Mouse (Mus musculus) embryonic facial prominence, embryonic 11.5 days (tissue): ENCODE measurements around the gene Ifi209. TPM values are rescaled to one million over a fixed set of nuclear protein-coding genes. Genes with fewer than 3 reads are reported as not detected.
"Not testable (repeated sequence)": the region's sequence is repeated elsewhere in the genome, so short reads cannot be mapped to it uniquely, and the experiment has no call there.

Source experiments
- ATAC-seq: fragments of 200-750 bp; cut with Nextera tagmentation; replicated peaks from 2 replicates; pipeline ENCODE4 v1.8.0; 2017; ENCODE audit warnings: low read depth; ENCODE audit not compliant: insufficient number of reproducible peaks, low FRiP score, low TSS enrichment
- DNase-seq: peaks from one replicate; pipeline ENCODE4 v3.0.0-alpha.2; 2015; ENCODE audit warnings: low spot score
- H3K27ac ChIP-seq: fragments of 300-500 bp; sonication (generic); replicated peaks from 2 replicates; pipeline ENCODE4 v1.5.1; 2014; ENCODE audit warnings: mild to moderate bottlenecking, low read depth, low read length, control low read depth
- H3K27me3 ChIP-seq: fragments of 300-500 bp; sonication (generic); 2 replicates; pipeline ENCODE4 v1.6.1; 2014; ENCODE audit warnings: mild to moderate bottlenecking, low read length, moderate library complexity, mixed read lengths; ENCODE audit not compliant: control insufficient read depth, insufficient read depth
- H3K36me3 ChIP-seq: fragments of 300-500 bp; sonication (generic); replicated peaks from 2 replicates; pipeline ENCODE4 v1.6.1; 2014; ENCODE audit warnings: low read depth, mild to moderate bottlenecking, low read length, moderate library complexity, mixed read lengths; ENCODE audit not compliant: control insufficient read depth, insufficient read depth
- H3K4me1 ChIP-seq: fragments of 300-500 bp; sonication (generic); 2 replicates; pipeline ENCODE4 v1.6.1; 2014; ENCODE audit warnings: low read length, mixed read lengths; ENCODE audit not compliant: control insufficient read depth, insufficient read depth
- H3K4me2 ChIP-seq: fragments of 300-500 bp; sonication (generic); 2 replicates; pipeline ENCODE4 v1.6.1; 2014; ENCODE audit warnings: low read depth, mild to moderate bottlenecking, control low read depth, low read length, moderate library complexity
- H3K4me3 ChIP-seq: fragments of 300-500 bp; sonication (generic); 2 replicates; pipeline ENCODE4 v1.5.1; 2014; ENCODE audit warnings: low read depth, low read length, control low read depth
- H3K9ac ChIP-seq: fragments of 300-500 bp; sonication (generic); replicated peaks from 2 replicates; pipeline ENCODE4 v1.6.1; 2014; ENCODE audit warnings: mild to moderate bottlenecking, control low read depth, low read length
- H3K9me3 ChIP-seq: fragments of 300-500 bp; sonication (generic); replicated peaks from 2 replicates; pipeline ENCODE4 v1.6.1; 2016; ENCODE audit warnings: mild to moderate bottlenecking, low read length, inconsistent platforms, mixed read lengths; ENCODE audit not compliant: control insufficient read depth
- WGBS: fragments of 180-500 bp; shearing (Covaris S2); extraction: QIAGEN DNeasy Blood & Tissue Kit; methylation state at CpG from one replicate; pipeline ENCODE4 v1.1.7; 2014; 5-methylcytosine and 5-hydroxymethylcytosine counted together
- polyA plus RNA-seq: library from polyadenylated mRNA; unstranded; fragments of >200 nt; fragmentation: Nextera tagmentation; extraction: Ambion mirVana; gene quantifications from 2 replicates; pipeline ENCODE4 v1.2.1, GENCODE M21; 2014

Gene Ifi209
- not detected in 2 replicates for polyA plus RNA-seq

- H3K36me3 ChIP-seq, H3K27me3 ChIP-seq, H3K9me3 ChIP-seq, H3K4me3 ChIP-seq, H3K27ac ChIP-seq, H3K4me2 ChIP-seq, ATAC-seq, H3K9ac ChIP-seq, H3K4me1 ChIP-seq, DNase-seq: not testable (repeated sequence)
- WGBS: 88% methylated on average over 2 of the region's 2 CpGs
Observed at GRCm38 (mm10) chr1:173630622-173631021, at the start of gene Ifi209. Ifi209 (plus strand) TSS chr1:173630917.

GRCm38 (mm10) chr1:173589698-173590097 lies 41.0 kb upstream of the Ifi209 start:
- not testable (repeated sequence) for H3K4me3 ChIP-seq, H3K27ac ChIP-seq, H3K9ac ChIP-seq, H3K4me2 ChIP-seq, H3K9me3 ChIP-seq, H3K4me1 ChIP-seq, H3K27me3 ChIP-seq, DNase-seq, ATAC-seq, H3K36me3 ChIP-seq
- WGBS: 87% methylated on average over 2 of the region's 2 CpGs

- not testable (repeated sequence) for H3K9ac ChIP-seq, ATAC-seq, H3K4me1 ChIP-seq, H3K4me2 ChIP-seq, H3K9me3 ChIP-seq, H3K36me3 ChIP-seq, DNase-seq, H3K27ac ChIP-seq, H3K27me3 ChIP-seq, H3K4me3 ChIP-seq
- 75% methylated on average over 3 of the region's 3 CpGs for WGBS
Observed at GRCm38 (mm10) chr1:173598838-173599494, 31.8 kb upstream of the Ifi209 start, which contains the start of gene Ifi213. Ifi213 (minus strand) TSS chr1:173599274.

- not testable (repeated sequence) for H3K27ac ChIP-seq, H3K36me3 ChIP-seq, H3K9me3 ChIP-seq, H3K9ac ChIP-seq, H3K4me1 ChIP-seq, DNase-seq, H3K4me3 ChIP-seq, H3K27me3 ChIP-seq, H3K4me2 ChIP-seq, ATAC-seq
- WGBS: 87% methylated on average over 3 of the region's 3 CpGs
Observed at GRCm38 (mm10) chr1:173610291-173610690, 20.4 kb upstream of the Ifi209 start.

GRCm38 (mm10) chr1:173622216-173622615 lies 8.5 kb upstream of the Ifi209 start:
- not testable (repeated sequence) for H3K4me1 ChIP-seq, H3K36me3 ChIP-seq, H3K4me2 ChIP-seq, ATAC-seq, H3K4me3 ChIP-seq, H3K9ac ChIP-seq, H3K27me3 ChIP-seq, H3K27ac ChIP-seq, DNase-seq, H3K9me3 ChIP-seq
- 79% methylated on average over 2 of the region's 2 CpGs for WGBS

- Histone ChIP-seq H3K9me3 (no peaks in the 10 kb centered on the region), H3K9ac (no peak overlapping the region), H3K27ac (no peak overlapping the region), H3K36me3 (no peaks in the 10 kb centered on the region), H3K4me2 (no peak overlapping the region), H3K4me3 (no peak overlapping the region), H3K4me1 (no peaks in the 10 kb centered on the region), H3K27me3 (no peaks in the 10 kb centered on the region)
- DNase-seq (no peak), ATAC-seq (no peak)
- WGBS: 87% methylated on average over 2 of the region's 2 CpGs
Observed at GRCm38 (mm10) chr1:173624052-173624451, 6.7 kb upstream of the Ifi209 start.

- ATAC-seq (no peak), DNase-seq (no peak)
- Histone ChIP-seq H3K9me3 (no peaks in the 10 kb centered on the region), H3K27ac (no peak overlapping the region), H3K36me3 (no peaks in the 10 kb centered on the region), H3K9ac (no peak overlapping the region), H3K4me2 (no peak overlapping the region), H3K4me1 (no peaks in the 10 kb centered on the region), H3K27me3 (no peaks in the 10 kb centered on the region), H3K4me3 (no peak overlapping the region)
- 78% methylated on average over 2 of the region's 2 CpGs for WGBS
Observed at GRCm38 (mm10) chr1:173626686-173627085, 4.0 kb upstream of the Ifi209 start.

- DNase-seq (no peak), ATAC-seq (no peak)
- 90% methylated on average over 5 of the region's 5 CpGs for WGBS
Observed at GRCm38 (mm10) chr1:173633969-173634645, 3.4 kb downstream of the Ifi209 start.

More at GRCm38 (mm10) chr1:173633969-173634645, 3.4 kb downstream of the Ifi209 start:
- no peaks in the 10 kb centered on the region for H3K36me3 ChIP-seq
- H3K4me1 ChIP-seq: no peaks in the 10 kb centered on the region
- H3K27ac ChIP-seq: no peak overlapping the region
- H3K4me2 ChIP-seq: no peak overlapping the region
- no peaks in the 10 kb centered on the region for H3K9me3 ChIP-seq
- H3K4me3 ChIP-seq: no peak overlapping the region
- H3K27me3 ChIP-seq: no peaks in the 10 kb centered on the region
- no peak overlapping the region for H3K9ac ChIP-seq
